Mouse (Mus musculus) liver, postnatal 0 days (tissue): ENCODE results near the gene Nlrx1. TPM values are rescaled to one million over a fixed set of nuclear protein-coding genes. Genes with fewer than 3 reads are reported as not detected.

ENCODE experiments used
- ATAC-seq: fragments of 200-750 bp; cut with Nextera tagmentation; 2 replicates; pipeline ENCODE4 v1.8.0; 2017; ENCODE audit warnings: mild to moderate bottlenecking, moderate library complexity
- DNase-seq: peaks from one replicate; pipeline ENCODE4 v3.0.0-alpha.2; 2016
- H3K27ac ChIP-seq: fragments of 300-500 bp; sonication (generic); 2 replicates; pipeline ENCODE4 v1.5.1; 2014; ENCODE audit warnings: antibody characterized with exemption, moderate library complexity, mild to moderate bottlenecking, low read depth
- H3K27me3 ChIP-seq: fragments of 300-500 bp; sonication (generic); 2 replicates; pipeline ENCODE4 v1.6.1; 2014; ENCODE audit warnings: low read length, control low read depth, mixed read lengths; ENCODE audit not compliant: insufficient read depth
- H3K36me3 ChIP-seq: fragments of 300-500 bp; sonication (generic); replicated peaks from 2 replicates; pipeline ENCODE4 v1.6.1; 2014; ENCODE audit warnings: mild to moderate bottlenecking, control low read depth, low read length, moderate library complexity, mixed read lengths; ENCODE audit not compliant: insufficient read depth
- H3K4me1 ChIP-seq: fragments of 300-500 bp; sonication (generic); 2 replicates; pipeline ENCODE4 v1.6.1; 2014; ENCODE audit warnings: antibody characterized with exemption, mild to moderate bottlenecking, control low read depth; ENCODE audit not compliant: insufficient read depth
- H3K4me2 ChIP-seq: fragments of 300-500 bp; sonication (generic); 2 replicates; pipeline ENCODE4 v1.6.1; 2014; ENCODE audit warnings: low read depth, mild to moderate bottlenecking, low read length, moderate library complexity, mixed read lengths
- H3K4me3 ChIP-seq: fragments of 300-500 bp; sonication (generic); 2 replicates; pipeline ENCODE4 v1.5.1; 2014; ENCODE audit warnings: low read depth, low read length
- H3K9ac ChIP-seq: fragments of 300-500 bp; sonication (generic); replicated peaks from 2 replicates; pipeline ENCODE4 v1.6.1; 2014; ENCODE audit warnings: mild to moderate bottlenecking, moderate library complexity
- H3K9me3 ChIP-seq: fragments of 300-500 bp; sonication (generic); 2 replicates; pipeline ENCODE4 v1.6.1; 2016; ENCODE audit warnings: mild to moderate bottlenecking, control low read depth, low read length, mixed read lengths
- CTCF ChIP-seq: sonication (generic); IDR thresholded peaks from 2 replicates; pipeline ENCODE4 v1.5.1; 2016; ENCODE audit warnings: antibody characterized with exemption, low read depth
- EP300 ChIP-seq: IDR thresholded peaks from 2 replicates; pipeline ENCODE4 v1.6.1; 2016; ENCODE audit warnings: antibody characterized with exemption, low read depth, mild to moderate bottlenecking
- WGBS: fragments of 180-500 bp; shearing (Covaris S2); extraction: QIAGEN DNeasy Blood & Tissue Kit; methylation state at CpG from one replicate; pipeline ENCODE4 v1.1.7; 2014; ENCODE audit not compliant: insufficient replicate concordance; 5-methylcytosine and 5-hydroxymethylcytosine counted together
- polyA plus RNA-seq: library from polyadenylated mRNA; unstranded; fragments of >200 nt; fragmentation: Nextera tagmentation; extraction: Ambion mirVana; gene quantifications from 2 replicates; pipeline ENCODE4 v1.2.1, GENCODE M21; 2015

Nlrx1 gene
- polyA plus RNA-seq, 1 experiment from 2014 or later: 5.6 TPM

- 66% methylated on average over 8 of the region's 8 CpGs for WGBS
- no peak for DNase-seq
- peaks cover 14% of the 10 kb centered on the region for H3K4me1 ChIP-seq
- H3K4me3 ChIP-seq: peak overlapping the region; percentile 63
- TF ChIP-seq EP300: no peak
- no peak for TF ChIP-seq CTCF
- no peak for ATAC-seq
- H3K27ac ChIP-seq: peak overlapping the region; percentile 93
- peaks cover 17% of the 10 kb centered on the region for H3K36me3 ChIP-seq
- peak overlapping the region; percentile 94 for H3K4me2 ChIP-seq
- peak overlapping the region; percentile 86 for H3K9ac ChIP-seq
- no peaks in the 10 kb centered on the region for H3K9me3 ChIP-seq
- no peaks in the 10 kb centered on the region for H3K27me3 ChIP-seq
Observed at GRCm38 (mm10) chr9:44266478-44267226, 1.7 kb downstream of the Nlrx1 start.

- no peak overlapping the region for H3K27ac ChIP-seq
- H3K9ac ChIP-seq: no peak overlapping the region
- no peak overlapping the region for H3K4me3 ChIP-seq
- H3K27me3 ChIP-seq: no peaks in the 10 kb centered on the region
- 88% methylated on average over 14 of the region's 14 CpGs for WGBS
- peaks cover 17% of the 10 kb centered on the region for H3K36me3 ChIP-seq
- TF ChIP-seq EP300 (no peak), CTCF (no peak)
- DNase-seq: no peak
- ATAC-seq: no peak
- no peak overlapping the region for H3K4me2 ChIP-seq
- peaks cover 13% of the 10 kb centered on the region for H3K4me1 ChIP-seq
- H3K9me3 ChIP-seq: no peaks in the 10 kb centered on the region
Observed at GRCm38 (mm10) chr9:44261388-44261787, 7.0 kb downstream of the Nlrx1 start.

DNA sequence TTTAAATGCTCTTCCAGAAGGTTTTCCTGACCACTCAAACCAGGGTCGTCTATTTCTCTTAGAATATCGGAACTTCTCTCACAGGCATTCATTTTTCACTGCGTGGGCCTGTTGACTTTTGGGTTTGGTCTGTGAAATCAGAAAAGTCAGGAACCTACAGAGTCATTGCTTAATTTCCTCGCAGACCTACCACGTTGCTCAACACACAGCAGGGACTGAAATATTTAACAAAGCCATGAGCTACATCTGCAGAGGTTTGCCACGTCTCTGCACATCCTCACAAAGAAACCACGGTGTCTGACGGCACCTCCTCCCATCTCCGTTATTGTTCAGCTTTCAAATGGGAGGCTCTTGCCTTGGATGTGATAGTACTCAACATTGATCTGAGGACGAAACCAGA is 9.4 kb downstream of the Nlrx1 start:
- H3K36me3 ChIP-seq: peaks cover 11% of the 10 kb centered on the region
- no peak overlapping the region for H3K4me2 ChIP-seq
- H3K27me3 ChIP-seq: no peaks in the 10 kb centered on the region
- H3K9me3 ChIP-seq: no peaks in the 10 kb centered on the region
- TF ChIP-seq CTCF (no peak), EP300 (no peak)
- H3K9ac ChIP-seq: no peak overlapping the region
- no peak overlapping the region for H3K4me3 ChIP-seq
- H3K27ac ChIP-seq: peak overlapping the region; percentile 74
- 0 out of 2 replicates have a peak, but pooled peaks have one; percentile 43 for ATAC-seq
- peaks cover 15% of the 10 kb centered on the region for H3K4me1 ChIP-seq
- 50% methylated on average over 10 of the region's 10 CpGs for WGBS
- no peak for DNase-seq

DNA sequence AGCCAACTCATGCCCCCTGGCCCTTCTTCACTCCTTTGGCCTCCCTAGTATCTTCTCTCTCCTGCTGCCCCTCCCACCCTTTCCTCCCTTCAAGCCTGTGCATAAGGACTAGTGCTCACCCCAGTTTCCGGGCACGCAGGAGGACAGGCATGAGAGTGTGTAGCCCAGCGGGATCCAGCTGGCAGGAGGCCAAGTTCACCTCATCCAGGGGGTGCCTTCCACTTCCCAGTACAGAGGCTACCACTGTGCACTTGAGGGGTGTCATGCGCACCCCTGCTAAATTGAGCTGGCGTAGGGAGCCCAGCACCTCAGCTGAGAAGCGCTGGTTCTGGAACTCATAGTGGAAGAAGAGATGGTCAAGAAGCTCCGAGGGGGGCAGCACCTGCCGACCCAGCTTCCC is 12.2 kb downstream of the Nlrx1 start:
- TF ChIP-seq EP300: no peak
- TF ChIP-seq CTCF: no peak
- WGBS: 82% methylated on average over 8 of the region's 8 CpGs
- DNase-seq (no peak), ATAC-seq (no peak)
- Histone ChIP-seq H3K9me3 (no peaks in the 10 kb centered on the region), H3K27me3 (no peaks in the 10 kb centered on the region), H3K4me1 (peaks cover 15% of the 10 kb centered on the region), H3K4me2 (no peak overlapping the region), H3K27ac (no peak overlapping the region), H3K9ac (no peak overlapping the region), H3K36me3 (0 out of 2 replicates have a peak, but pooled peaks cover 6% of the 10 kb centered on the region), H3K4me3 (no peak overlapping the region)

DNA sequence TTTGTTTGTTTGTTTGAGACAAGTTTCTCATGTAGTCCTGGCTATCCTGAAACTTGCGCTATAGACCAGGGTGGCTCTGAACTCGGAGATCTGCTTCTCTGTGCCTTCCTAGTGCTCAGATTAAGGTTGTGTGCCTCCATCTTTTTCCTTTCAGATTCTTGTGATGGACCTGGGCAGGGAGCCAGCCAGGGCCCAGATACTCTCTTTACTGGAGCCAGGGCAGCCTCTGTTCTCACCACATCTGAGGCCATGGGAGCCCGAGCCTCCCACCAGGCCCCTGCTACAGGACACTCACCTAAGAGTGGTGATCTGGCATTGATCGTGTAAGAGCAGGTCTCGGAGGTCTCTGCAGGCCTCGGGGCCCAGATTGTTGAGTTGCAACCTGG is 13.3 kb downstream of the Nlrx1 start:
- H3K4me1 ChIP-seq: peaks cover 15% of the 10 kb centered on the region
- no peak for DNase-seq
- H3K4me2 ChIP-seq: no peak overlapping the region
- 66% methylated on average over 6 of the region's 6 CpGs for WGBS
- TF ChIP-seq CTCF: no peak
- TF ChIP-seq EP300: no peak
- 0 out of 2 replicates have a peak, but pooled peaks cover 6% of the 10 kb centered on the region for H3K36me3 ChIP-seq
- peak overlapping the region; percentile 37; the same call in 1 of the 2 replicates for H3K27ac ChIP-seq
- ATAC-seq: no peak
- H3K9me3 ChIP-seq: no peaks in the 10 kb centered on the region
- no peak overlapping the region for H3K9ac ChIP-seq
- H3K4me3 ChIP-seq: no peak overlapping the region
- H3K27me3 ChIP-seq: no peaks in the 10 kb centered on the region

GRCm38 (mm10) chr9:44254508-44255135 is 13.8 kb downstream of the Nlrx1 start:
- no peak for TF ChIP-seq CTCF
- no peak for TF ChIP-seq EP300
- H3K4me3 ChIP-seq: no peak overlapping the region
- no peak for DNase-seq
- H3K4me1 ChIP-seq: peaks cover 16% of the 10 kb centered on the region
- no peak overlapping the region for H3K4me2 ChIP-seq
- H3K36me3 ChIP-seq: 0 out of 2 replicates have a peak, but pooled peaks cover 6% of the 10 kb centered on the region
- H3K9me3 ChIP-seq: no peaks in the 10 kb centered on the region
- H3K27me3 ChIP-seq: no peaks in the 10 kb centered on the region
- H3K9ac ChIP-seq: no peak overlapping the region
- no peak for ATAC-seq
- H3K27ac ChIP-seq: no peak overlapping the region
- 48% methylated on average over 5 of the region's 5 CpGs for WGBS
